8 mouse cellular contexts compared by ENCODE assay signal in the genomic region with DNA sequence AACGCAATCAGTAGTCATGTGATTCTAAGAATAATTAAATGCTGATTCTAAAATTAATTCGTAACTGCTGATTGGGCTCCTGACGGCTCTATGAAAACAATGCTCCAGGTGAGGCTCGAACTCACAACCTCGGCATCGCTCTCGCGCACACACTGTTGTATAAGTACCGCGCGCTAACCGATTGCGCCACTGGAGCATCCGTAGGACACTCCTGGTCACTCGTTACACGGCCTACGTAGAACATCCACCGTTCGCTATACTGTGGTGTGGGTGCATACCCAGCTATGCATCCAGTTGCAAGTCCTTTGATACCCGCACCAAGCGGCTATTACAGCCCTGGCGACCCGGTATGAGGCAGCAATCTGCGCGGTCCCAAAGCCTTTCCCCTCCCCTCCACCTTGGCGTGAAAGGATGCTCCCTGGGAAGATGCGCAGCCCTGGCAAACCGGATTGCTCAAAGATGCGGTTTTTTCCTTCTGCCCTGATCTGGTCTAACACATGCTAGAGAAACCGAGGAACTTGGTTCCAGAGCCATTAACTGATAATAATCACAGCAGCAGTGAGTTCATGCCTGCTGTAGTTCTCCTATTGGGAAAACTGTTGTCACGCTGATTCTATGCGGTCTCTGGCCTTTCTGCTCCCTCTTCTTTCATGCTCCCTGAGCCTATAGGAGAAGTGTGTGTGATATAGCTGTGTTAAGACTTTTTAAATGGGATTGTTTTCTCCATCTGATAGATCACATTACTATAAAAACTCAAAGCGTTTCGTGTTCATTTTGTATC. TPM values are rescaled to one million over a fixed set of nuclear protein-coding genes. Genes with fewer than 3 reads are reported as not detected.
A peak's percentile ranks its signal among the peaks of the same experiment; 100 is the strongest.
DNase-seq lines count a peak whose midpoint lies in the region; ATAC-seq lines count a peak whose summit lies in the region.
"Had no signal": no experiment of that assay in that cellular context is flagged by ENCODE, and none has a peak within 500 bp of the region (broad histone marks: within the 10 kb centered on the region; RNA-seq: fewer than 3 reads in every experiment).

No protein-coding gene starts in this region.

- H3K4me3 ChIP-seq in megakaryocyte, embryonic 14.5 days (replicated peaks), result peak overlapping the region; percentile 84
- H3K4me3 ChIP-seq in forebrain, embryonic 10.5 days, result peak overlapping the region; percentile 58
- H3K4me3 ChIP-seq in midbrain, embryonic 10.5 days, result peak overlapping the region; percentile 55

- H3K27ac ChIP-seq in forebrain, embryonic 10.5 days, result peak overlapping the region; percentile 62
- peak overlapping the region; percentile 52; the same call in 1 of the 2 replicates for H3K27ac ChIP-seq in midbrain, embryonic 10.5 days (replicated peaks)

- peaks cover 4% of the 10 kb centered on the region; the same call in 1 of the 2 replicates for H3K9me3 ChIP-seq in megakaryocyte, embryonic 14.5 days
- no peaks in the 10 kb centered on the region for H3K9me3 ChIP-seq in forebrain, embryonic 10.5 days
- no peaks in the 10 kb centered on the region for H3K9me3 ChIP-seq in midbrain, embryonic 10.5 days (replicated peaks)

- no peak for ATAC-seq in megakaryocyte, adult 5-6 weeks (ENCODE audit: poor library complexity, severe bottlenecking)

- 2% methylated on average over 34 of the region's 34 CpGs for WGBS in forebrain, embryonic 10.5 days
- 2% methylated on average over 34 of the region's 34 CpGs for WGBS in midbrain, embryonic 10.5 days

- H3K4me1 ChIP-seq in megakaryocyte, embryonic 14.5 days, result peaks cover 7% of the 10 kb centered on the region
- peaks cover 13% of the 10 kb centered on the region for H3K4me1 ChIP-seq in forebrain, embryonic 10.5 days
- peaks cover 10% of the 10 kb centered on the region; the same call in 1 of the 2 replicates for H3K4me1 ChIP-seq in midbrain, embryonic 10.5 days

- H3K36me3 ChIP-seq in megakaryocyte, embryonic 14.5 days (replicated peaks; ENCODE audit: low read length), result no peaks in the 10 kb centered on the region
- no peaks in the 10 kb centered on the region for H3K36me3 ChIP-seq in forebrain, embryonic 10.5 days (replicated peaks)
- no peaks in the 10 kb centered on the region for H3K36me3 ChIP-seq in midbrain, embryonic 10.5 days

- DNase-seq in forebrain, embryonic 10.5 days (ENCODE audit: extremely low spot score, low spot score), result peak; percentile 76
- peak; percentile 43 to 75 for DNase-seq in layer of hippocampus, adult 8-10 months (ENCODE audit: low spot score in 2 of 2)
- DNase-seq in midbrain, embryonic 10.5 days (ENCODE audit: low spot score), result peak; percentile 78
- DNase-seq in spleen, adult 12 weeks (ENCODE audit: low spot score), result no peak
- no peak for DNase-seq in gastrocnemius, postnatal 10 days

- peaks cover 8% of the 10 kb centered on the region for H3K27me3 ChIP-seq in megakaryocyte, embryonic 14.5 days (replicated peaks)
- no peaks in the 10 kb centered on the region for H3K27me3 ChIP-seq in forebrain, embryonic 10.5 days (ENCODE audit: poor library complexity, severe bottlenecking)
- H3K27me3 ChIP-seq in midbrain, embryonic 10.5 days (ENCODE audit: low read depth, poor library complexity, severe bottlenecking), result no peaks in the 10 kb centered on the region

RNA-seq across cellular contexts. Expression of gene Vmn1r223, which starts 23.6 kb away (rescaled TPM):
- not detected in 2 replicates for polyA plus RNA-seq in megakaryocyte, embryonic 14.5 days (2012; ENCODE audit: insufficient read depth, low replicate concordance)
- not detected in 2 replicates for total RNA-seq in megakaryocyte, adult 5-6 weeks (2015)
- total RNA-seq in megakaryocyte, adult 5-6 weeks (2017), result not detected in 2 replicates
- polyA plus RNA-seq in forebrain, embryonic 10.5 days (2016; fragmentation: Nextera tagmentation; extraction: Ambion mirVana), result not detected in 2 replicates
- total RNA-seq in layer of hippocampus, adult 8-10 months (2022), result not detected
- polyA plus RNA-seq in midbrain, embryonic 10.5 days (2016; fragmentation: Nextera tagmentation; extraction: Ambion mirVana), result not detected in 2 replicates
- not detected for total RNA-seq in gastrocnemius, postnatal 10 days (2021)
- polyA plus RNA-seq: gonadal fat pad, adult 2 months had no signal

RNA-seq across cellular contexts. Expression of gene Vmn1r222, which starts 34.8 kb away (rescaled TPM):
- polyA plus RNA-seq in megakaryocyte, embryonic 14.5 days (2012; ENCODE audit: insufficient read depth, low replicate concordance), result not detected in 2 replicates
- not detected in 2 replicates for total RNA-seq in megakaryocyte, adult 5-6 weeks (2015)
- not detected in 2 replicates for total RNA-seq in megakaryocyte, adult 5-6 weeks (2017)
- polyA plus RNA-seq in forebrain, embryonic 10.5 days (2016; fragmentation: Nextera tagmentation; extraction: Ambion mirVana), result not detected in 2 replicates
- total RNA-seq in layer of hippocampus, adult 8-10 months (2022), result not detected
- not detected in 2 replicates for polyA plus RNA-seq in midbrain, embryonic 10.5 days (2016; fragmentation: Nextera tagmentation; extraction: Ambion mirVana)
- not detected for total RNA-seq in gastrocnemius, postnatal 10 days (2021)
- polyA plus RNA-seq: gonadal fat pad, adult 2 months had no signal

RNA-seq across cellular contexts. Expression of gene Vmn1r221, which starts 56.6 kb away (rescaled TPM):
- polyA plus RNA-seq in megakaryocyte, embryonic 14.5 days (2012; ENCODE audit: insufficient read depth, low replicate concordance), result not detected in 2 replicates
- not detected in 2 replicates for total RNA-seq in megakaryocyte, adult 5-6 weeks (2015)
- total RNA-seq in megakaryocyte, adult 5-6 weeks (2017), result not detected in 2 replicates
- polyA plus RNA-seq in forebrain, embryonic 10.5 days (2016; fragmentation: Nextera tagmentation; extraction: Ambion mirVana), result not detected in 2 replicates
- not detected for total RNA-seq in layer of hippocampus, adult 8-10 months (2022)
- not detected in 2 replicates for polyA plus RNA-seq in midbrain, embryonic 10.5 days (2016; fragmentation: Nextera tagmentation; extraction: Ambion mirVana)
- total RNA-seq in gastrocnemius, postnatal 10 days (2021), result not detected
- polyA plus RNA-seq: gonadal fat pad, adult 2 months had no signal

Comparison
In these comparisons a context has a peak if more than half of its experiments do, and no peak if none do; other contexts are left out.
1. DNase-seq: peak in forebrain, embryonic 10.5 days (single experiment), layer of hippocampus, adult 8-10 months (2 of 2) and midbrain, embryonic 10.5 days (single experiment); none in spleen, adult 12 weeks (single experiment) and gastrocnemius, postnatal 10 days (single experiment).
2. Peak in every context shown above with its lines, with median percentiles within 50 percentile points of each other: H3K4me3 ChIP-seq.